Mouse (Mus musculus): ENCODE data around the gene Sec14l2. TPM values are rescaled to one million over a fixed set of nuclear protein-coding genes. Genes with fewer than 3 reads are reported as not detected.
A peak's percentile ranks its signal among the peaks of the same experiment; 100 is the strongest.

Gene Sec14l2
- total and polyA plus RNA-seq, 3 experiments = 16.7 to 24.2 (median 21.5) TPM

- Histone ChIP-seq H3K4me1 (ENCODE audit: control insufficient read depth in 1 of 2, insufficient read depth in 2 of 2) (no peaks in the 10 kb centered on the region), H3K4me2 (ENCODE audit: insufficient read depth, low read depth, poor library complexity, severe bottlenecking) (no peak overlapping the region), H3K27me3 (replicated peaks) (peaks cover 36% of the 10 kb centered on the region), H3K79me2 (replicated peaks; ENCODE audit: control insufficient read depth, extremely low read depth, insufficient read depth, poor library complexity, severe bottlenecking) (no peaks in the 10 kb centered on the region), H3K27ac (ENCODE audit: insufficient read depth, low read depth) (no peak overlapping the region), H3K36me3 (replicated peaks in 1 of 2; ENCODE audit: control insufficient read depth in 1 of 2, insufficient read depth in 1 of 2, low read length in 1 of 2) (no peaks in the 10 kb centered on the region), H3K9ac (ENCODE audit: insufficient read depth, low read depth) (no peak overlapping the region), H3K9me3 (replicated peaks; ENCODE audit: low read length) (peaks cover 7% of the 10 kb centered on the region), H3K4me3 (replicated peaks in 1 of 3; ENCODE audit: low read depth in 2 of 3, low read length in 2 of 3, poor library complexity in 1 of 3) (no peak overlapping the region)
- dilution Hi-C loops (cut with MboI; ENCODE audit: extremely low pct_ligation_motif_present, extremely low pct_unique_long_range_greater_than_20kb, low sequenced_read_pairs) (no loop called here), in situ Hi-C loops (cut with MboI; ENCODE audit: low pct_ligation_motif_present, low pct_unique_long_range_greater_than_20kb, low sequenced_read_pairs) (loop anchor here (5.0 kb wide), 2 partner anchors 34 to 64 kb away; no protein-coding TSS in a partner anchor)
- TF ChIP-seq IRF4 (IDR thresholded peaks at IDR 0.05; ENCODE audit: low read depth, low read length) (no peak), MXI1 (IDR thresholded peaks at IDR 0.05; ENCODE audit: low read depth, low read length) (peak; percentile 50; the same call in 1 of the 2 replicates), TBP (conservative IDR thresholded peaks at IDR 0.05; ENCODE audit: low read depth, low read length) (no peak)
- DNase-seq (ENCODE audit: extremely low read depth) = peak; percentile 38
These were observed 46.6 kb downstream of the Sec14l2 start for GRCm38 (mm10) chr11:4076633-4077032.

DNA sequence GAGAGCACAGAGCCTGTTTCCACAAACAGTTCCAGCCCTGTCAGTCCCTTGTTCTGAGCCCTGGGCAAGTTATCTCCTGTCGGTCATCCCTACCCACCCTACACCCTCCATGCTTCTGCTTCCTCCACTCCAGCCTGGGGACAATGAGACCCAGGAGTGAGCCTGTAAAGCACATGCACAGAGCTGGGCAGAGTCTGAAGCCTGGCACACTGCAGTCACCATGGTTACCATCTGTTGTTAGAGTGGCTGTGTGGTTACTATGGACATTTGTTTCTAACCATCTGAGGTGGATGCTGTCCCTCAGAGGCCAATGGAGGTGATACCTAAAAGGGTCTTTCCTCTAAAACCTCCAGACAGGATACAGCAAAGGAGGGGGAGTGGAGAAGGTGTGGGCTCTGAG, 53.6 kb downstream of the Sec14l2 start:
- H3K9me3 ChIP-seq (replicated peaks; ENCODE audit: low read length) = no peaks in the 10 kb centered on the region
- H3K79me2 ChIP-seq (replicated peaks; ENCODE audit: control insufficient read depth, extremely low read depth, insufficient read depth, poor library complexity, severe bottlenecking) = no peaks in the 10 kb centered on the region
- peaks cover 0 to 2% of the 10 kb centered on the region in 2 experiments; a peak in 1 of 4 replicates for H3K4me1 ChIP-seq (ENCODE audit: control insufficient read depth in 1 of 2, insufficient read depth in 2 of 2)
- H3K9ac ChIP-seq (ENCODE audit: insufficient read depth, low read depth) = no peak overlapping the region
- peaks cover 62% of the 10 kb centered on the region for H3K27me3 ChIP-seq (replicated peaks)
- no peak for TF ChIP-seq EP300 (IDR thresholded peaks at IDR 0.05; ENCODE audit: low read length)
- TF ChIP-seq TBP (conservative IDR thresholded peaks at IDR 0.05; ENCODE audit: low read depth, low read length) = no peak
- no peak for TF ChIP-seq NRF1 (IDR thresholded peaks at IDR 0.05; ENCODE audit: low read depth, low read length)
- TF ChIP-seq JUN (IDR thresholded peaks at IDR 0.05; ENCODE audit: insufficient read depth, low read depth, low read length) = no peak
- TF ChIP-seq USF2 (conservative IDR thresholded peaks at IDR 0.05; ENCODE audit: low read depth, low read length) = no peak
- no peak for TF ChIP-seq USF1 (IDR thresholded peaks at IDR 0.05; ENCODE audit: low read depth, low read length)
- TF ChIP-seq MEF2A (IDR thresholded peaks at IDR 0.05; ENCODE audit: borderline replicate concordance, low read depth, low read length) = no peak
- TF ChIP-seq POLR2AphosphoS2 (IDR thresholded peaks at IDR 0.05; ENCODE audit: low read depth, low read length) = no peak
- TF ChIP-seq HCFC1 (IDR thresholded peaks at IDR 0.05; ENCODE audit: low read depth, low read length) = no peak
- TF ChIP-seq CTCF (conservative IDR thresholded peaks at IDR 0.05 in 1 of 2, IDR thresholded peaks at IDR 0.05 in 1 of 2; ENCODE audit: low read depth in 2 of 2, low read length in 2 of 2) = no peak
- TF ChIP-seq MAFK (IDR thresholded peaks at IDR 0.05; ENCODE audit: insufficient replicate concordance, low read length) = no peak
- no peak for TF ChIP-seq CHD2 (IDR thresholded peaks at IDR 0.05; ENCODE audit: low read length)
- TF ChIP-seq ZC3H11A (IDR thresholded peaks at IDR 0.05; ENCODE audit: low read depth, low read length) = no peak
- no peak for TF ChIP-seq RCOR1 (conservative IDR thresholded peaks at IDR 0.05; ENCODE audit: low read depth, low read length)
- no peak for TF ChIP-seq NELFE (IDR thresholded peaks at IDR 0.05; ENCODE audit: low read depth, low read length)
- no peak for TF ChIP-seq RAD21 (IDR thresholded peaks at IDR 0.05; ENCODE audit: low read depth, low read length)
- no peak for TF ChIP-seq E2F4 (IDR thresholded peaks at IDR 0.05; ENCODE audit: insufficient replicate concordance, low read depth, low read length)
- H3K4me2 ChIP-seq (ENCODE audit: insufficient read depth, low read depth, poor library complexity, severe bottlenecking) = no peak overlapping the region
- no peak overlapping the region for H3K4me3 ChIP-seq (replicated peaks in 1 of 3; ENCODE audit: low read depth in 2 of 3, low read length in 2 of 3, poor library complexity in 1 of 3)
- in situ Hi-C loops (cut with MboI; ENCODE audit: low pct_ligation_motif_present, low pct_unique_long_range_greater_than_20kb, low sequenced_read_pairs) = no loop called here
- no peaks in the 10 kb centered on the region for H3K36me3 ChIP-seq (replicated peaks in 1 of 2; ENCODE audit: control insufficient read depth in 1 of 2, insufficient read depth in 1 of 2, low read length in 1 of 2)
- no peak for DNase-seq (ENCODE audit: extremely low read depth)
- H3K27ac ChIP-seq (ENCODE audit: insufficient read depth, low read depth) = no peak overlapping the region
- dilution Hi-C loops (cut with MboI; ENCODE audit: extremely low pct_ligation_motif_present, extremely low pct_unique_long_range_greater_than_20kb, low sequenced_read_pairs) = no loop called here

Measured in CH12.LX (cell line).